Mouse (Mus musculus): ENCODE measurements at regions not wholly inside any gene's neighbourhood (a gene's known extent, or its start where the extent isn't known, plus 50 kb on each side); places are given as distances from the start of the nearest gene placed in this dataset.

- TF ChIP-seq CTCF (IDR thresholded peaks at IDR 0.05; ENCODE audit: low read depth) (no peak), EP300 (optimal IDR thresholded peaks at IDR 0.05) (no peak)
These were observed 74.3 kb upstream of the Supt20 start for GRCm38 (mm10) chr3:54618286-54618685.
